Mouse (Mus musculus) neutrophil, adult 59 days (primary cell): ENCODE measurements around the gene Dll3. TPM values are rescaled to one million over a fixed set of nuclear protein-coding genes. Genes with fewer than 3 reads are reported as not detected.

ENCODE experiments used
- total RNA-seq, 2 experiments: library from RNA; stranded (reverse); gene quantifications; 1 replicate in 1 of 2; 2 replicates in 1 of 2; pipeline ENCODE4 v1.2.4; 2023

Gene Dll3
- not detected for total RNA-seq

GRCm38 (mm10) chr7:28301616-28302433 lies at the start of gene Dll3:
Gene Dll3 (minus strand): TSS chr7:28302238.

DNA sequence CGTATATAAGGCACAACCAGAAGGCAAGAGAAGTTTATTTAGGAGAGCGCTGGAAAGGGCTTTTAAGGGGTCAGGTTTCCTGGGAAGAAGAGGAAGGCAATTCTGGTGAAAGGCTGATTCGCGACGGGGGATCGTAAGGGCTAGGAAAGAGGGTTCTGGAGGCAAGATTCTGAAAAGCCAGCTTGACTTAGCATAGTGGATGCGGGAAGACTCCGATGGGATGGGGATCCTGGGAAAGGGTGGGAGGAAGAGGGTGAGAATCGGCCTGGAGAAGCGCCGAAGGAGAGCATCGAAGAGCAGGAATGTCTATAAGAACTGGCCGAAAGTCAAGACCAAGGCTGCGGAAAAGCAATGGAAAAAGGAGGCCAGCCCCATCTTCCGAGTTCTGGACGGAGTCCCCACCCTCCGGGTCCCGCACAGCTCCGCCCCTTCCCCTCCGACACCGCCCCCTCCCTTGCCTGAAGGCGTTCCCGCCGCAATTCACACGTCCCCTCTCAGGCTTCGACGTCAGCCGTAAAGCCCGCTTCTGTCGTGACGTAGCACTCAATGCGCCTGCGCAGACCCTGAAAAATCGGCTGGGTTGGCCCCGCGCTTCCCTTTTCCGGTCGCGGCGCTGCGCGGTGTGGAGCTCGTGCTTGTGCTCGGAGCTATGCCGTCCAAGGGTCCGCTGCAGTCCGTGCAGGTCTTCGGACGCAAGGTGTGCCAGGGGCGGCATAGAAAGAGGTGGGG lies 48.3 kb upstream of the Dll3 start, which contains the start of gene Rps16:
Gene Rps16, plus strand, starts transcription at position 498 of the 729 bp plus-strand sequence.

GRCm38 (mm10) chr7:28338108-28338998 lies 36.3 kb upstream of the Dll3 start, which contains the start of gene Supt5:
Gene Supt5 (minus strand): TSS chr7:28338746.

DNA sequence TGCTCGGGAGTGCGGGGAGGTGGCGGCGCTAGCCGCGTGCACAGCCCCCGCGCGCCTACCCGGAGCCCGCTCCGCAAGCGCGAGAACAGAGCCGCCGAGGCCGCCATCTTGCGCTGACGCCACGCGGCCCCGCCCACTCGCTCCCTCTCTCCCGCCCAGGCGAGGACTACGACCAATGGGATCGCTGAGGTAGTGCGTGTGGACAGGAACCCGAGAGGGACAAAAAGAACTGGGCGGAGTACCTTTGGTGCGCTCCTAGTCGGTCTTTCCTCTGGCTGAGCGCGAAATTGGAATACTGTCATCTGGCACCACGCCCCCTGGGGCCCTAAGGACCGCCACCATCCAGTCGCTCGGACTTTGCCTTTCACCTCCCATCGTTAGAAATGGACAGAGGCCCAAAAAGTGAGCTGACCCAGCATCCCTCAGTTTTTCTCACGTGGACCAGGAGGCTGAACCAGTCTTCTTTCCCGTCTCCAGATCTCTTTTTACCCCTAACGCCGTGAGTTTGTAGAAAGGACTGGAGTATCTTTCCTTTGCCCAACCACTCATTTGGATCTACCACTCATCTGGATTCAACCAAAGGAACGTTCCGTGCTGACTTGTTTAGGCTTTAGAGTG lies 10.0 kb upstream of the Dll3 start, which contains the start of gene Timm50:
Gene Timm50, minus strand, starts transcription at position 147 of the 618 bp plus-strand sequence.

DNA sequence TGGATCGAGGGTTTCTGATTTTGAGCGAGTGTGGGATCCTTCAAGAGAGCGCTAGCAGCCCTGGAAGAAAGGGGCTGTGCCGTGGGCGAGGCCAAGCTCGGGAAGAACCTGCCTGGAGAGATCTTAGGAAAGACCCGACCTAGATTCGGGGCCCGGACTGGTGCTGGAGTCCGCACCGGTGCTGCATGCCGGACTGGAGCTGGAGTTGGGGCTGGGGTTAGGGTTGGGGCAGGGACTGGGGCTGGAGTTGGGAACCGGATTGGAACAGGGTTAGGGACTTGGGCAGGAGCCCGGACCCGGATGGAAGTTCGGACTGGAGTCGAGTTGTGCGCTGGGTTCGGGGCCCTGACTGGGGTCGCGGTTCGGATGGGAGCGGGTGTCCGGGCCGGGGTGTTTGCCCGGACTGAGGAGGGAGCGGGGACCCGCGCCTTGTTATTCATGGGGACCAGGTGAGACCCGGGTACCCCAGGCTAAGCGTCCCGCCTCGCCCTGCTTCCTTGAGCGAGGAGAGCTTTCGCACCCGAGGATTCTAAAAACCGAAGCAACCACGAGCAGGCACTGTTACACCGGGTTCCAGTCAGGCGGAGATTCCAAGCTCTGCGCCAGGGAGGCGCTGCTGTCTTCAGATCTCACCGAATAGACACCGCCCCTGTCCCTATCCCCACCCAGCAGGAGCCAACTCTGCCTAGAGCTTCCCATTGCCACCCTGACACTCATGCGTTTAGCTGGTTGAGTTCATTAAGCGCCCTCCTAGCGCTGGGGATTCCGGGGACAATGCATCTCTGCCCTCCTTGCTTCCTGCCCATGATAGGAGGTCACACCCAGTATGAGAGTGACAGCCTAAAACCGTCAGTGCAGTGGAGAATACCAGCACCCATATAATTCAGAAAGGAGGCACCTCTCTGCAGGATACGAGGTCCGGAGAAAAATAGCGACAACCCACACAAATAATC lies 11.1 kb downstream of the Dll3 start, which contains the start of gene Selenov:
Gene Selenov, minus strand, starts transcription at position 549 of the 953 bp plus-strand sequence.

GRCm38 (mm10) chr7:28277615-28278278 lies 24.3 kb downstream of the Dll3 start, which contains the start of gene Eid2b:
Gene Eid2b (plus strand): TSS chr7:28277739.

GRCm38 (mm10) chr7:28267129-28268041 lies 34.7 kb downstream of the Dll3 start, which contains the start of gene Eid2:
Gene Eid2 (plus strand): TSS chr7:28267881.

Other genes starting within 250 kb of the Dll3 start
- gene Fcgbp, start 231.0 kb downstream of the Dll3 start, total RNA-seq, result not detected
- gene 9530053A07Rik, start 172.8 kb downstream of the Dll3 start, total RNA-seq, result not detected
- gene Fbl, start 132.5 kb downstream of the Dll3 start, total RNA-seq, result 10 to 100 TPM; 62.5 to 81.4 TPM
- gene Dyrk1b, start 122.8 kb downstream of the Dll3 start, total RNA-seq, result 10 to 100 TPM; 13.9 to 15.7 TPM
- 1 to 10 TPM; 1.4 to 1.8 TPM for gene Eid2, start 34.4 kb downstream of the Dll3 start, total RNA-seq
- 1 to 10 TPM; 4.3 to 5.0 TPM for gene Eid2b, start 24.5 kb downstream of the Dll3 start, total RNA-seq
- not detected for gene Selenov, start 11.1 kb downstream of the Dll3 start, total RNA-seq
- 10 to 100 TPM; 27.4 to 29.6 TPM for gene Timm50, start 9.8 kb upstream of the Dll3 start, total RNA-seq
- gene Supt5, start 36.5 kb upstream of the Dll3 start, total RNA-seq, result 10 to 100 TPM; 70.9 to 78.0 TPM
- gene Rps16, start 48.4 kb upstream of the Dll3 start, total RNA-seq, result 1,000 to 10,000 TPM; 1,016 to 1,191 TPM
- gene Plekhg2, start 70.4 kb upstream of the Dll3 start, total RNA-seq, result 10 to 100 TPM; 22.3 to 30.8 TPM
- 1,000 to 10,000 TPM; 1,188 to 1,652 TPM for gene Zfp36, start 78.0 kb upstream of the Dll3 start, total RNA-seq
- gene Med29, start 90.5 kb upstream of the Dll3 start, total RNA-seq, result 10 to 100 TPM in 1 of 2 experiments, 1 to 10 TPM in 1; 7.2 to 10.1 TPM
- 10 to 100 TPM; 62.9 to 73.5 TPM for gene Paf1, start 90.7 kb upstream of the Dll3 start, total RNA-seq
- gene Gmfg, start 135.2 kb upstream of the Dll3 start, total RNA-seq, result 100 to 1,000 TPM; 538 to 594 TPM
- 1 to 10 TPM; 3.2 to 4.2 TPM for gene Lrfn1, start 149.7 kb upstream of the Dll3 start, total RNA-seq
- not detected for gene Ifnl2, start 208.2 kb upstream of the Dll3 start, total RNA-seq
- gene Ifnl3, start 220.6 kb upstream of the Dll3 start, total RNA-seq, result not detected
- gene Sycn, start 238.6 kb upstream of the Dll3 start, total RNA-seq, result not detected
- gene Nccrp1, start 245.0 kb upstream of the Dll3 start, total RNA-seq, result under 1 TPM in 1 of 2 experiments, not detected in 1; 0.90 TPM